Mouse (Mus musculus) heart, embryonic 13.5 days (tissue): ENCODE data around the gene Ddx19b. TPM values are rescaled to one million over a fixed set of nuclear protein-coding genes. Genes with fewer than 3 reads are reported as not detected.
"Not testable (repeated sequence)": the region's sequence is repeated elsewhere in the genome, so short reads cannot be mapped to it uniquely, and the experiment has no call there.

Experiments
- ATAC-seq: fragments of 200-750 bp; cut with Nextera tagmentation; 2 replicates; pipeline ENCODE4 v1.8.0; 2017; ENCODE audit warnings: moderate TSS enrichment; ENCODE audit not compliant: insufficient number of reproducible peaks, low FRiP score, low TSS enrichment; ENCODE audit errors: extremely low read depth
- H3K27ac ChIP-seq: fragments of 300-500 bp; sonication (generic); replicated peaks from 2 replicates; pipeline ENCODE4 v1.5.1; 2015; ENCODE audit warnings: moderate library complexity, mild to moderate bottlenecking, inconsistent platforms
- H3K27me3 ChIP-seq: fragments of 300-500 bp; sonication (generic); replicated peaks from 2 replicates; pipeline ENCODE4 v1.6.1; 2015; ENCODE audit warnings: mild to moderate bottlenecking, inconsistent platforms
- H3K36me3 ChIP-seq: fragments of 300-500 bp; sonication (generic); 2 replicates; pipeline ENCODE4 v1.6.1; 2015; ENCODE audit warnings: mild to moderate bottlenecking, inconsistent platforms
- H3K4me1 ChIP-seq: fragments of 300-500 bp; sonication (generic); 2 replicates; pipeline ENCODE4 v1.6.1; 2015; ENCODE audit warnings: inconsistent platforms
- H3K4me2 ChIP-seq: fragments of 300-500 bp; sonication (generic); 2 replicates; pipeline ENCODE4 v1.6.1; 2015; ENCODE audit warnings: inconsistent platforms, mild to moderate bottlenecking, moderate library complexity
- H3K4me3 ChIP-seq: fragments of 300-500 bp; sonication (generic); 2 replicates; pipeline ENCODE4 v1.5.1; 2015; ENCODE audit warnings: moderate library complexity, mild to moderate bottlenecking, inconsistent platforms
- H3K9ac ChIP-seq: fragments of 300-500 bp; sonication (generic); 2 replicates; pipeline ENCODE4 v1.6.1; 2015; ENCODE audit warnings: inconsistent platforms, mild to moderate bottlenecking, moderate library complexity
- H3K9me3 ChIP-seq: fragments of 300-500 bp; sonication (generic); 2 replicates; pipeline ENCODE4 v1.6.1; 2016; ENCODE audit warnings: inconsistent platforms
- WGBS: fragments of 180-500 bp; shearing (Covaris S2); methylation state at CpG from one replicate; pipeline ENCODE4 v1.1.7; 2015; ENCODE audit warnings: mixed read lengths; 5-methylcytosine and 5-hydroxymethylcytosine counted together
- microRNA-seq: library from miRNA; unstranded; fragments of <30 nt; microRNA quantifications from one replicate; pipeline ENCODE4, GENCODE M21; 2016
- polyA plus RNA-seq: library from polyadenylated mRNA; unstranded; fragments of >200 nt; fragmentation: Nextera tagmentation; extraction: Ambion mirVana; gene quantifications from 2 replicates; pipeline ENCODE4 v1.2.1, GENCODE M21; 2015

Gene Ddx19b
- polyA plus RNA-seq, 1 experiment from 2014 or later, result 3.6 TPM

- no peak overlapping the region for H3K4me2 ChIP-seq
- H3K9me3 ChIP-seq, result no peaks in the 10 kb centered on the region
- H3K9ac ChIP-seq, result no peak overlapping the region
- H3K4me3 ChIP-seq, result no peak overlapping the region
- H3K36me3 ChIP-seq, result peaks cover 66% of the 10 kb centered on the region
- WGBS, result 91% methylated on average over 12 of the region's 12 CpGs
- no peak for ATAC-seq
- no peak overlapping the region for H3K27ac ChIP-seq
- H3K27me3 ChIP-seq, result no peaks in the 10 kb centered on the region
- no peaks in the 10 kb centered on the region; the same call in 1 of the 2 replicates for H3K4me1 ChIP-seq
Measured at GRCm38 (mm10) chr8:110959071-110959780, 72.3 kb downstream of the Ddx19b start.

- H3K27me3 ChIP-seq, H3K4me2 ChIP-seq, H3K4me1 ChIP-seq, ATAC-seq, H3K4me3 ChIP-seq, H3K9ac ChIP-seq, H3K9me3 ChIP-seq, H3K27ac ChIP-seq: not testable (repeated sequence)
- H3K36me3 ChIP-seq, result peaks cover 70% of the 10 kb centered on the region
- 90% methylated on average over 7 of the region's 7 CpGs for WGBS
Measured at GRCm38 (mm10) chr8:110958553-110958952, 73.0 kb downstream of the Ddx19b start.

GRCm38 (mm10) chr8:110958135-110958534, 73.4 kb downstream of the Ddx19b start:
- Histone ChIP-seq H3K9ac (no peak overlapping the region), H3K4me1 (no peaks in the 10 kb centered on the region; the same call in 1 of the 2 replicates), H3K27ac (no peak overlapping the region), H3K36me3 (peaks cover 69% of the 10 kb centered on the region), H3K4me2 (no peak overlapping the region), H3K4me3 (no peak overlapping the region), H3K27me3 (no peaks in the 10 kb centered on the region), H3K9me3 (no peaks in the 10 kb centered on the region)
- WGBS, result 80% methylated on average over 5 of the region's 5 CpGs
- ATAC-seq, result no peak

- Histone ChIP-seq H3K4me2 (no peak overlapping the region), H3K4me1 (no peaks in the 10 kb centered on the region; the same call in 1 of the 2 replicates), H3K9me3 (no peaks in the 10 kb centered on the region), H3K36me3 (peaks cover 68% of the 10 kb centered on the region), H3K9ac (no peak overlapping the region), H3K4me3 (no peak overlapping the region), H3K27ac (no peak overlapping the region), H3K27me3 (no peaks in the 10 kb centered on the region)
- no peak for ATAC-seq
- 85% methylated on average over 19 of the region's 19 CpGs for WGBS
Measured at GRCm38 (mm10) chr8:110957471-110957870, 74.1 kb downstream of the Ddx19b start.

- no peaks in the 10 kb centered on the region for H3K9me3 ChIP-seq
- no peak overlapping the region for H3K27ac ChIP-seq
- peaks cover 68% of the 10 kb centered on the region for H3K36me3 ChIP-seq
- H3K27me3 ChIP-seq, result no peaks in the 10 kb centered on the region
- no peaks in the 10 kb centered on the region; the same call in 1 of the 2 replicates for H3K4me1 ChIP-seq
- no peak overlapping the region for H3K4me3 ChIP-seq
- WGBS, result 78% methylated on average over 15 of the region's 15 CpGs
- no peak overlapping the region for H3K9ac ChIP-seq
- no peak overlapping the region for H3K4me2 ChIP-seq
- ATAC-seq, result no peak
Measured at GRCm38 (mm10) chr8:110956619-110957450, 74.7 kb downstream of the Ddx19b start.

- H3K9me3 ChIP-seq, result no peaks in the 10 kb centered on the region
- WGBS, result 77% methylated on average over 8 of the region's 8 CpGs
- H3K4me3 ChIP-seq, result no peak overlapping the region
- no peaks in the 10 kb centered on the region for H3K27me3 ChIP-seq
- H3K4me1 ChIP-seq, result no peaks in the 10 kb centered on the region; the same call in 1 of the 2 replicates
- H3K27ac ChIP-seq, result no peak overlapping the region
- H3K9ac ChIP-seq, result no peak overlapping the region
- ATAC-seq, result no peak
- H3K4me2 ChIP-seq, result no peak overlapping the region
- H3K36me3 ChIP-seq, result peaks cover 66% of the 10 kb centered on the region
Measured at GRCm38 (mm10) chr8:110954776-110955175, 76.8 kb downstream of the Ddx19b start.

Small RNA genes lying within 50 kb of the gene (microRNA-seq; reads per million reads assigned to microRNA genes)
- not detected for gene Gm24103
- 1.2 reads per million for gene Mir3473d

Other genes with a start within 250 kb of the Ddx19b start
- gene Il34, start 225.8 kb downstream of the Ddx19b start, polyA plus RNA-seq, result 0.17 and 0.27 TPM in 2 replicates
- gene Cog4, start 185.2 kb downstream of the Ddx19b start, polyA plus RNA-seq, result 55.8 and 63.9 TPM in 2 replicates
- gene Sf3b3, start 185.0 kb downstream of the Ddx19b start, polyA plus RNA-seq, result 76.9 and 81.2 TPM in 2 replicates
- gene Fuk, start 129.3 kb downstream of the Ddx19b start, polyA plus RNA-seq, result 6.8 and 7.1 TPM in 2 replicates
- 16.2 and 16.4 TPM in 2 replicates for gene St3gal2, start 111.8 kb downstream of the Ddx19b start, polyA plus RNA-seq
- gene Ddx19a, start 34.0 kb downstream of the Ddx19b start, polyA plus RNA-seq, result 11.5 and 12.3 TPM in 2 replicates
- gene Aars, start 1.4 kb upstream of the Ddx19b start, polyA plus RNA-seq, result 36.2 and 36.4 TPM in 2 replicates
- gene Exosc6, start 24.6 kb upstream of the Ddx19b start, polyA plus RNA-seq, result 7.7 and 8.0 TPM in 2 replicates
- 0.22 TPM in 1 of 2 replicates, not detected in the other for gene Clec18a, start 60.7 kb upstream of the Ddx19b start, polyA plus RNA-seq
- 9.3 and 10.2 TPM in 2 replicates for gene Pdpr, start 62.9 kb upstream of the Ddx19b start, polyA plus RNA-seq
- gene Glg1, start 227.5 kb upstream of the Ddx19b start, polyA plus RNA-seq, result 56.6 and 61.5 TPM in 2 replicates